Mouse (Mus musculus): ENCODE data around the gene Cnbp.

- TF ChIP-seq CTCF (IDR thresholded peaks at IDR 0.05; ENCODE audit: low read depth) = no peak
- no peak for TF ChIP-seq EP300 (IDR thresholded peaks at IDR 0.05; ENCODE audit: low read depth)
These were observed 20.3 kb upstream of the Cnbp start for GRCm38 (mm10) chr6:87871240-87871639.
